Mouse (Mus musculus) layer of hippocampus, adult 2 months (tissue): ENCODE measurements around the gene Btbd11. TPM values are rescaled to one million over a fixed set of nuclear protein-coding genes. Genes with fewer than 3 reads are reported as not detected.

Source experiments
- DNase-seq, 2 experiments: peaks; one replicate each; pipeline ENCODE4 v3.0.0; 2022; ENCODE audit warnings: low spot score in 2 of 2
- H3K27ac ChIP-seq: fragments of 200-600 bp; 2 replicates; pipeline ENCODE4 v1.8.1; 2022
- H3K4me3 ChIP-seq: fragments of 200-600 bp; 2 replicates; pipeline ENCODE4 v1.8.1; 2022; ENCODE audit warnings: mild to moderate bottlenecking
- CTCF ChIP-seq: fragments of 200-600 bp; conservative IDR thresholded peaks from 2 replicates; pipeline ENCODE4 v1.8.1; 2022; ENCODE audit warnings: antibody characterized with exemption, mild to moderate bottlenecking, moderate library complexity
- long read RNA-seq, 2 experiments: library from polyadenylated mRNA; stranded (forward); transcript quantifications; one replicate each; pipeline ENCODE4 v2.0.0; 2021; ENCODE audit warnings: borderline mapping rate in 2 of 2
- total RNA-seq, 2 experiments: library from RNA; stranded (reverse); gene quantifications; 2 replicates each; pipeline ENCODE4 v1.2.3; 2021

The Btbd11 gene
- total RNA-seq = 10 to 100 TPM; 19.6 to 20.1 TPM
- long read RNA-seq, experiment 1, full-length matches to known transcripts = 9 of 17 reads
- long read RNA-seq, experiment 1, partial matches to known transcripts = 3 of 17 reads
- long read RNA-seq, experiment 1, other reads (novel, unspliced or antisense) = 5 of 17 reads
- long read RNA-seq, experiment 2, full-length matches to known transcripts = 16 of 27 reads
- long read RNA-seq, experiment 2, partial matches to known transcripts = 5 of 27 reads
- long read RNA-seq, experiment 2, other reads (novel, unspliced or antisense) = 6 of 27 reads

GRCm38 (mm10) chr10:85386605-85387218, at the start of gene Btbd11:
Gene Btbd11, plus strand, starts transcription at chr10:85386814.
- H3K4me3 ChIP-seq = peak within 1 kb of the TSS; percentile 57
- peak within 1 kb of the TSS; percentile 12; the same call in 1 of the 2 replicates for H3K27ac ChIP-seq
- peak; percentile 75 to 84 for DNase-seq
- TF ChIP-seq CTCF = peak; percentile 49

GRCm38 (mm10) chr10:85338733-85339132, 47.9 kb upstream of the Btbd11 start:
- Histone ChIP-seq H3K4me3 (no peak overlapping the region), H3K27ac (no peak overlapping the region)
- no peak for TF ChIP-seq CTCF
- DNase-seq = no peak

GRCm38 (mm10) chr10:85341867-85342266, 44.7 kb upstream of the Btbd11 start:
- Histone ChIP-seq H3K27ac (no peak overlapping the region), H3K4me3 (no peak overlapping the region)
- DNase-seq = no peak
- peak; percentile 43 for TF ChIP-seq CTCF

- no peak for TF ChIP-seq CTCF
- DNase-seq = no peak
- H3K4me3 ChIP-seq = no peak overlapping the region
- no peak overlapping the region for H3K27ac ChIP-seq
Observed at GRCm38 (mm10) chr10:85347171-85347570, 39.4 kb upstream of the Btbd11 start.

GRCm38 (mm10) chr10:85352505-85352904, 34.1 kb upstream of the Btbd11 start:
- H3K27ac ChIP-seq = no peak overlapping the region
- H3K4me3 ChIP-seq = no peak overlapping the region
- TF ChIP-seq CTCF = no peak
- DNase-seq = no peak

GRCm38 (mm10) chr10:85354270-85354669, 32.3 kb upstream of the Btbd11 start:
- no peak for TF ChIP-seq CTCF

GRCm38 (mm10) chr10:85359501-85360066, 27.0 kb upstream of the Btbd11 start:
- no peak for TF ChIP-seq CTCF
- H3K4me3 ChIP-seq = no peak overlapping the region
- no peak overlapping the region for H3K27ac ChIP-seq
- DNase-seq = no peak

More at GRCm38 (mm10) chr10:85354270-85354669, 32.3 kb upstream of the Btbd11 start:
- H3K4me3 ChIP-seq = no peak overlapping the region
- no peak overlapping the region for H3K27ac ChIP-seq
- no peak for DNase-seq

- DNase-seq = no peak
- Histone ChIP-seq H3K27ac (no peak overlapping the region), H3K4me3 (no peak overlapping the region)
- TF ChIP-seq CTCF = no peak
Observed at GRCm38 (mm10) chr10:85362766-85363442, 23.7 kb upstream of the Btbd11 start.

GRCm38 (mm10) chr10:85366876-85367275, 19.7 kb upstream of the Btbd11 start:
- no peak for TF ChIP-seq CTCF
- DNase-seq = no peak
- no peak overlapping the region for H3K4me3 ChIP-seq
- no peak overlapping the region for H3K27ac ChIP-seq

- no peak overlapping the region for H3K4me3 ChIP-seq
Observed at GRCm38 (mm10) chr10:85371309-85371708, 15.3 kb upstream of the Btbd11 start.

GRCm38 (mm10) chr10:85372108-85372507, 14.5 kb upstream of the Btbd11 start:
- H3K4me3 ChIP-seq = no peak overlapping the region
- H3K27ac ChIP-seq = no peak overlapping the region
- DNase-seq = no peak
- TF ChIP-seq CTCF = no peak

More at GRCm38 (mm10) chr10:85371309-85371708, 15.3 kb upstream of the Btbd11 start:
- no peak for TF ChIP-seq CTCF
- no peak for DNase-seq
- no peak overlapping the region for H3K27ac ChIP-seq

GRCm38 (mm10) chr10:85378972-85379371, 7.6 kb upstream of the Btbd11 start:
- TF ChIP-seq CTCF = no peak
- no peak overlapping the region for H3K4me3 ChIP-seq
- no peak overlapping the region for H3K27ac ChIP-seq
- no peak for DNase-seq

- no peak overlapping the region for H3K4me3 ChIP-seq
- no peak overlapping the region for H3K27ac ChIP-seq
- no peak for DNase-seq
- TF ChIP-seq CTCF = no peak
Observed at GRCm38 (mm10) chr10:85382981-85383380, 3.6 kb upstream of the Btbd11 start.
